Mouse (Mus musculus): ENCODE measurements around the gene Shisa5. TPM values are rescaled to one million over a fixed set of nuclear protein-coding genes. Genes with fewer than 3 reads are reported as not detected.

Shisa5 gene
- polyA plus RNA-seq, 1 experiment from 2014 or later: 85.8 TPM

DNA sequence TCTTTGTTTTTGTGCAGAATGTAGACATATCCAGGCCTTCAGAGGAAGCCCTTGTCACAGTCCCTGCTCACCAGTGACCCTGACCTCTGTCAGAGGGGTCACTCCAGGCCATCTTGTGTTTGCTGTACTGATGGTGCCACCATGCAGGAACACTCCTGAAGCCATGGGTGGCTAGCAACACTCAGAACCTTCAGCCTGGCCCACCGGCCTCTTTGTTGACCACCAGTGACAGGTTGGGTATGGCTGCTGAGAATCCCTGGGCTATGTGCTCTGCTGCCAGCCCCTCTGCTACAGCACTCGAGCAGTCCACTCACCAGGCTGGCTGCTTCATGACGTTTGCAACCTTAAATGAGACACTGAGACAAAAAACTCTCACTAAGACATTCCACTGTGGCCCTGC, 8.1 kb upstream of the Shisa5 start:
- H3K4me3 ChIP-seq (ENCODE audit: low read depth, low read length): no peak overlapping the region
- ATAC-seq (replicated peaks; ENCODE audit: low FRiP score, low TSS enrichment, low read depth) (no peak), DNase-seq (ENCODE audit: low spot score) (no peak)
- H3K4me2 ChIP-seq (ENCODE audit: low read length): no peak overlapping the region
- H3K4me1 ChIP-seq (replicated peaks; ENCODE audit: control insufficient read depth, insufficient read depth, low read length): no peaks in the 10 kb centered on the region
- no peak overlapping the region for H3K27ac ChIP-seq (ENCODE audit: low read depth)
- H3K9ac ChIP-seq (ENCODE audit: low read length): no peak overlapping the region
- 52% methylated on average over 3 of the region's 3 CpGs for WGBS
- no peaks in the 10 kb centered on the region for H3K27me3 ChIP-seq (replicated peaks; ENCODE audit: control insufficient read depth, insufficient read depth, low read length)
- no peaks in the 10 kb centered on the region for H3K9me3 ChIP-seq (ENCODE audit: control insufficient read depth, low read length)
- H3K36me3 ChIP-seq (ENCODE audit: control insufficient read depth, insufficient read depth, low read length): peaks cover 7% of the 10 kb centered on the region; the same call in 1 of the 2 replicates

DNA sequence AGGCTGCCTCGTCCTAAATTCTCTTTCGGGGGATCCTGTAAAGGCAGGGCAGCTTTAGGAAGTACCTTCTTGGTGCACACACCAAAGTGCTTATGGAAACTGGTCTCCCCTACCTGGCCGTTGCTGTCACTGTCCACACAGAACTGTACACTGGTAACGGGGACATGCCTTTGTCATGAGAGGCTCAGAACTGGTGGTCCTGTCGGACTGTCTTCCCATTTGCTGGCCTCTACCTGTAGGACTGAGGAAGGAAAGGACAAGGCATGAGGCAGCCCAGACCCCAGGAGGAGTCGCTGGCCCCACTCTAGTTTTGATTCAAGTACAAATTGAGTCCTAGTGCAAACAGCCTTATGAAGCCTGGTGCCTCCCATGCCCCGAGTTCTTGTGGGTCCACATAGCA, 7.4 kb upstream of the Shisa5 start:
- no peaks in the 10 kb centered on the region for H3K27me3 ChIP-seq (replicated peaks; ENCODE audit: control insufficient read depth, insufficient read depth, low read length)
- no peaks in the 10 kb centered on the region for H3K9me3 ChIP-seq (ENCODE audit: control insufficient read depth, low read length)
- H3K27ac ChIP-seq (ENCODE audit: low read depth): no peak overlapping the region
- no peak for ATAC-seq (replicated peaks; ENCODE audit: low FRiP score, low TSS enrichment, low read depth)
- DNase-seq (ENCODE audit: low spot score): no peak
- 92% methylated on average over 7 of the region's 7 CpGs for WGBS
- H3K36me3 ChIP-seq (ENCODE audit: control insufficient read depth, insufficient read depth, low read length): peaks cover 3% of the 10 kb centered on the region; the same call in 1 of the 2 replicates
- H3K4me3 ChIP-seq (ENCODE audit: low read depth, low read length): no peak overlapping the region
- H3K9ac ChIP-seq (ENCODE audit: low read length): no peak overlapping the region
- no peaks in the 10 kb centered on the region for H3K4me1 ChIP-seq (replicated peaks; ENCODE audit: control insufficient read depth, insufficient read depth, low read length)
- no peak overlapping the region for H3K4me2 ChIP-seq (ENCODE audit: low read length)

DNA sequence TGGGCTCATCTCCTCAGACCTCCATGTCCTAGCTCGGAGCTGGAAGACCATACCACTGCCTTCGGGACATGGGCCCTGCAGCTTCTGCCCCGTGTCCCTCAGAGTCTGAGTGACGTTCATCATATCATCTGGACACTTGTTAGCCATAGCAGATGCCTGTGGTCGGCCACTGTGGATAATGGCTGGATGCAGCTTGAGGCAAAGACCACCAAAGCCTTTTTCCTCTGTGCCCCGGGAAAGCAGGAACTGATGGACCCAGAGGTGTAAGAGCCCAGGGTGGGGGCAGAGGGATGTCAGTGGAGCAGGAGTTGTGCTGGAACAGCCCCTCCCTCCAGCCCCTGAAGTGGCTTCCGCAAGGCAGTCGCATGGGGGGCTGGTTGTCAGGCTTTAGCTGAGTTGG, 6.7 kb upstream of the Shisa5 start:
- Histone ChIP-seq H3K4me1 (replicated peaks; ENCODE audit: control insufficient read depth, insufficient read depth, low read length) (no peaks in the 10 kb centered on the region), H3K27ac (ENCODE audit: low read depth) (no peak overlapping the region), H3K9ac (ENCODE audit: low read length) (no peak overlapping the region), H3K4me3 (ENCODE audit: low read depth, low read length) (no peak overlapping the region), H3K36me3 (ENCODE audit: control insufficient read depth, insufficient read depth, low read length) (peaks cover 3% of the 10 kb centered on the region; the same call in 1 of the 2 replicates), H3K27me3 (replicated peaks; ENCODE audit: control insufficient read depth, insufficient read depth, low read length) (no peaks in the 10 kb centered on the region), H3K4me2 (ENCODE audit: low read length) (no peak overlapping the region), H3K9me3 (ENCODE audit: control insufficient read depth, low read length) (no peaks in the 10 kb centered on the region)
- WGBS: 79% methylated on average over 8 of the region's 8 CpGs
- ATAC-seq (replicated peaks; ENCODE audit: low FRiP score, low TSS enrichment, low read depth) (no peak), DNase-seq (ENCODE audit: low spot score) (no peak)

DNA sequence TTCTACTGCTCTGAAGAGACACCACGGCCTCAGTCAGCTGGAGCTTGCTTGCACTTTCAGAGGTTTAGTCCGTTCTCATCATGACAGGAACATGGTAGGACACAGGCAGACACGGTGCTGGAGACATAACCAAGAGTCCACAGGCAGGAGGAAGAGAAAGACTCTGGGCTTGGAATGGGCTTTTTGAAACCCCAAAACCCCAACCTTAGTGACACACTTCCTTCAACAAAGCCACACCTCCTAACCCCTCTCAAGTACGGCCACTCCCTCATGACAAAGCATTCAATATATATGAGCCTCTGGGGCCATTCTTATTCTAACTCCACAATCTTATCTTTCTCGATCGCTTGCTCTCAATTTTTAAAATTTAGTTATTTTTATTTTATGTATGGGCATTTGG, 5.9 kb upstream of the Shisa5 start:
- ATAC-seq (replicated peaks; ENCODE audit: low FRiP score, low TSS enrichment, low read depth): no peak
- DNase-seq (ENCODE audit: low spot score): no peak
- 82% methylated on average over 6 of the region's 6 CpGs for WGBS
- Histone ChIP-seq H3K9me3 (ENCODE audit: control insufficient read depth, low read length) (no peaks in the 10 kb centered on the region), H3K4me3 (ENCODE audit: low read depth, low read length) (no peak overlapping the region), H3K36me3 (ENCODE audit: control insufficient read depth, insufficient read depth, low read length) (peaks cover 3% of the 10 kb centered on the region; the same call in 1 of the 2 replicates), H3K4me2 (ENCODE audit: low read length) (no peak overlapping the region), H3K27ac (ENCODE audit: low read depth) (no peak overlapping the region), H3K4me1 (replicated peaks; ENCODE audit: control insufficient read depth, insufficient read depth, low read length) (no peaks in the 10 kb centered on the region), H3K9ac (ENCODE audit: low read length) (no peak overlapping the region), H3K27me3 (replicated peaks; ENCODE audit: control insufficient read depth, insufficient read depth, low read length) (no peaks in the 10 kb centered on the region)

DNA sequence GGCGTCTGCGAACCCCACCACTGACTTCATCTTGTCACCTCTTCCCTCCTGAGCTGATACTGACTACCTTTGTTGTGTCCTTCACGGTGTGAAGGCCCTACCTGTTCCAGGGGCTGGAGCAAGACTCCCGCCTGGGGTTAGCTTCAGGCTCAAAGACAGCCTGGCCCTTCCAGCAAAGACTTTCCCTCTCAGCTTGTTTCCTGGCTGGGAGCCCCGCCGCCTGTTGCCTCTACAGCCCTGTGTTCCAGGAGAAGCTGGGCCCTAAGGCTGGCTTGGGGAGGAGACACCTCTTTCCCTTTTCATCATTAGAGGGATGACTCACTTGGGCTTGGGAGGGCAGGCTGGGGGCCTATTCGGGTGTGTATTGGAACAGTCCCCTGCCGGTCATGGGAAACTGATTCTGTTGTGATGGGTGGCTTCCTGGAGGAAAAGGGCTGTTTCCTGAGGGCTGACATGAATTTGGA, 568 bp downstream of the Shisa5 start:
- Histone ChIP-seq H3K9ac (ENCODE audit: low read length) (peak overlapping the region; percentile 62), H3K4me3 (ENCODE audit: low read depth, low read length) (peak overlapping the region; percentile 65), H3K9me3 (ENCODE audit: control insufficient read depth, low read length) (no peaks in the 10 kb centered on the region), H3K4me1 (replicated peaks; ENCODE audit: control insufficient read depth, insufficient read depth, low read length) (peaks cover 21% of the 10 kb centered on the region), H3K4me2 (ENCODE audit: low read length) (peak overlapping the region; percentile 77), H3K27me3 (replicated peaks; ENCODE audit: control insufficient read depth, insufficient read depth, low read length) (no peaks in the 10 kb centered on the region), H3K27ac (ENCODE audit: low read depth) (peak overlapping the region; percentile 66), H3K36me3 (ENCODE audit: control insufficient read depth, insufficient read depth, low read length) (no peaks in the 10 kb centered on the region)
- 16% methylated on average over 8 of the region's 8 CpGs for WGBS
- DNase-seq (ENCODE audit: low spot score) (no peak), ATAC-seq (replicated peaks; ENCODE audit: low FRiP score, low TSS enrichment, low read depth) (peak; percentile 30; the same call in 1 of the 2 replicates)

DNA sequence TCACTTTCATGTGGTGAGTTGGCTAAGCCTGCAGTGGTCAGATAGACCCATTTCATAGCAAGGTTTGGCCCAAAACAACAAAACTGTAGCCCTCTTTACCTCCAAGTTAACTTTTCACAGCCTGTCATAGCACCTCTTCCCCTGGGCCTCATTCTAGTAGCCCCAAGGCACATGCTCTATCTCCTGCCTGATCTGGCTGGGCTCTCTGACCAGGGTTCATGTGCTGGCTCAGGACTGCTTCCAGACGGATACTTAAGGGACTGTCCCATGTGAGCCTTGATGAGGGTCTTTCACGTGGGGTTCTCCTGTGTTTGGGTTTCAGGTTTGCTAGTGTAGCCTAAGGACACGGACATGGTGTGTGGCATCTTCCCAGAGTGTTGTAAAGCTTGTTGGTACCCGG, 1.3 kb downstream of the Shisa5 start:
- no peaks in the 10 kb centered on the region for H3K36me3 ChIP-seq (ENCODE audit: control insufficient read depth, insufficient read depth, low read length)
- H3K9ac ChIP-seq (ENCODE audit: low read length): no peak overlapping the region
- DNase-seq (ENCODE audit: low spot score) (no peak), ATAC-seq (replicated peaks; ENCODE audit: low FRiP score, low TSS enrichment, low read depth) (no peak)
- H3K4me1 ChIP-seq (replicated peaks; ENCODE audit: control insufficient read depth, insufficient read depth, low read length): peaks cover 21% of the 10 kb centered on the region
- H3K27me3 ChIP-seq (replicated peaks; ENCODE audit: control insufficient read depth, insufficient read depth, low read length): no peaks in the 10 kb centered on the region
- no peak overlapping the region for H3K27ac ChIP-seq (ENCODE audit: low read depth)
- no peak overlapping the region for H3K4me3 ChIP-seq (ENCODE audit: low read depth, low read length)
- H3K4me2 ChIP-seq (ENCODE audit: low read length): peak overlapping the region; percentile 77
- 72% methylated on average over 4 of the region's 4 CpGs for WGBS
- H3K9me3 ChIP-seq (ENCODE audit: control insufficient read depth, low read length): no peaks in the 10 kb centered on the region

DNA sequence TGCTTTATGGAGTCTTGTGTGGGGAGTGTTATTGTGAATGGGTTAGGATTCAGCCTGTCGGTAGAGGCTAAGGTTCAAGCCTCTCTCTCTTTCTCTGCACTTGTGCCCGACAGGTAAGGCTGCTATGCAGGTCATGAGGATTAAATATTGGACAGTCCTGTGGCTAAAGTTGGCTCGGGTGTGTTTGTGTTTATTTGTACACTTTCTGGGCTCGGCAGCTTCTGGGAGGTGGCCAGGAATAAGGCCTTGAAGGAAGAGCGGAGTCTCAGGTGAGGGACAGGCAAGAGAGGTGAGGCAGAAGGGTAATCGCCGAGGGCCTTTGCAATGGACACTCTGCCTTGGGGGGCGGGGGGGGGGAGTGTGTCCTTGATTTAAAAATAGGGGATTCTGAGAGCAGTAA, 1.9 kb downstream of the Shisa5 start:
- whole genome bisulfite sequencing: 72% methylated on average over 8 of the region's 8 CpGs
- Histone ChIP-seq H3K4me3 (ENCODE audit: low read depth, low read length) (no peak overlapping the region), H3K9me3 (ENCODE audit: control insufficient read depth, low read length) (no peaks in the 10 kb centered on the region), H3K27me3 (replicated peaks; ENCODE audit: control insufficient read depth, insufficient read depth, low read length) (no peaks in the 10 kb centered on the region), H3K36me3 (ENCODE audit: control insufficient read depth, insufficient read depth, low read length) (no peaks in the 10 kb centered on the region), H3K4me1 (replicated peaks; ENCODE audit: control insufficient read depth, insufficient read depth, low read length) (peaks cover 21% of the 10 kb centered on the region), H3K4me2 (ENCODE audit: low read length) (peak overlapping the region; percentile 18; the same call in 1 of the 2 replicates), H3K27ac (ENCODE audit: low read depth) (0 out of 2 replicates have a peak overlapping the region, but pooled peaks have one; percentile 33), H3K9ac (ENCODE audit: low read length) (no peak overlapping the region)
- no peak for ATAC-seq (replicated peaks; ENCODE audit: low FRiP score, low TSS enrichment, low read depth)
- no peak for DNase-seq (ENCODE audit: low spot score)

DNA sequence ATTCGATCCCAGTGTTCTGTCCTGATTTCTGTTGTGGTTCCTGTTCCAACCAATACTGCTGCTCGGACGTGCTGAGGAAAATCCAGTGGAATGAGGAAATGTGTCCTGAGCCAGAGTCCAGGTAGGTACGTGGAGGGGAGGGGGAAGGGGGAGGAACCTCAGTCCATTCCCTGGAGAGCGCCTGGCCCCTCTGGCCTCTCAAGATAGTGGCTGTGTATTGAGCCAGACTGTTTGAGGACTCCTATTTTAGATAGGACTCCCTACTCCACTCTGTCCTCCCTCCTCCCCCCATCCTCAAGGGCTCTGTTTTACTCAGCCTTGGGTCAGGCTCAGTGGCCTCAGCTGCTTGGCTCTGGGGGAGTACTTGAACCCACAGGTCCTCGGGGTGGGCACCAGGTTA, 2.5 kb downstream of the Shisa5 start:
- Histone ChIP-seq H3K36me3 (ENCODE audit: control insufficient read depth, insufficient read depth, low read length) (no peaks in the 10 kb centered on the region), H3K4me3 (ENCODE audit: low read depth, low read length) (no peak overlapping the region), H3K9me3 (ENCODE audit: control insufficient read depth, low read length) (no peaks in the 10 kb centered on the region), H3K4me2 (ENCODE audit: low read length) (peak overlapping the region; percentile 18; the same call in 1 of the 2 replicates), H3K9ac (ENCODE audit: low read length) (no peak overlapping the region), H3K27ac (ENCODE audit: low read depth) (0 out of 2 replicates have a peak overlapping the region, but pooled peaks have one; percentile 33), H3K27me3 (replicated peaks; ENCODE audit: control insufficient read depth, insufficient read depth, low read length) (no peaks in the 10 kb centered on the region), H3K4me1 (replicated peaks; ENCODE audit: control insufficient read depth, insufficient read depth, low read length) (peaks cover 21% of the 10 kb centered on the region)
- DNase-seq (ENCODE audit: low spot score) (no peak), ATAC-seq (replicated peaks; ENCODE audit: low FRiP score, low TSS enrichment, low read depth) (peak; percentile 81)
- WGBS: 57% methylated on average over 6 of the region's 6 CpGs

DNA sequence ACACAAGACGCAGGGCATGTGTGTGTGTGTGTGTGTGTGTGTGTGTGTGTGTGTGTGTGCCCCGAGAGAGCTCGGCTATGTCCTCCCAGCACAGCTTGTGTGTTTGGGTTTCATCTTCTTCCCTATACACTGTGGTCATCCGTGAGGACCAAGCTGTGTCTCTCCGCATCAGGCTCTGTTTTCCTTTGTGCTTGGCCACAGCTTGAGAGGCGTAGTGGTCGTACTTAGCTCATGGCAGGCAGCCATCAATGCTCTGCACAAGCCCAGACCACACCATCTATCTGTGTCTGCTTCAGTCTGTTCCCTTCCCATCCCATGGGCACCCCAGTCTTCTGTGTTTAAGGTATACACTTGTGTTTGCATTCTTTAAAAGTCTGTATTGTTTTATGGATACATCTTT, 3.0 kb downstream of the Shisa5 start:
- Histone ChIP-seq H3K4me1 (replicated peaks; ENCODE audit: control insufficient read depth, insufficient read depth, low read length) (peaks cover 21% of the 10 kb centered on the region), H3K27me3 (replicated peaks; ENCODE audit: control insufficient read depth, insufficient read depth, low read length) (no peaks in the 10 kb centered on the region), H3K9me3 (ENCODE audit: control insufficient read depth, low read length) (no peaks in the 10 kb centered on the region), H3K9ac (ENCODE audit: low read length) (no peak overlapping the region), H3K4me3 (ENCODE audit: low read depth, low read length) (no peak overlapping the region), H3K4me2 (ENCODE audit: low read length) (peak overlapping the region; percentile 18; the same call in 1 of the 2 replicates), H3K36me3 (ENCODE audit: control insufficient read depth, insufficient read depth, low read length) (no peaks in the 10 kb centered on the region), H3K27ac (ENCODE audit: low read depth) (no peak overlapping the region)
- peak; percentile 9 for ATAC-seq (replicated peaks; ENCODE audit: low FRiP score, low TSS enrichment, low read depth)
- no peak for DNase-seq (ENCODE audit: low spot score)
- 67% methylated on average over 7 of the region's 7 CpGs for WGBS

Data from intestine, embryonic 14.5 days (tissue).